Mouse (Mus musculus): ENCODE measurements around the gene Dlg3. TPM values are rescaled to one million over a fixed set of nuclear protein-coding genes. Genes with fewer than 3 reads are reported as not detected.
A peak's percentile ranks its signal among the peaks of the same experiment; 100 is the strongest.

Dlg3 gene
- polyA plus RNA-seq (2016; fragmentation: Nextera tagmentation; extraction: Ambion mirVana) = 14.1 and 14.4 TPM in 2 replicates

DNA sequence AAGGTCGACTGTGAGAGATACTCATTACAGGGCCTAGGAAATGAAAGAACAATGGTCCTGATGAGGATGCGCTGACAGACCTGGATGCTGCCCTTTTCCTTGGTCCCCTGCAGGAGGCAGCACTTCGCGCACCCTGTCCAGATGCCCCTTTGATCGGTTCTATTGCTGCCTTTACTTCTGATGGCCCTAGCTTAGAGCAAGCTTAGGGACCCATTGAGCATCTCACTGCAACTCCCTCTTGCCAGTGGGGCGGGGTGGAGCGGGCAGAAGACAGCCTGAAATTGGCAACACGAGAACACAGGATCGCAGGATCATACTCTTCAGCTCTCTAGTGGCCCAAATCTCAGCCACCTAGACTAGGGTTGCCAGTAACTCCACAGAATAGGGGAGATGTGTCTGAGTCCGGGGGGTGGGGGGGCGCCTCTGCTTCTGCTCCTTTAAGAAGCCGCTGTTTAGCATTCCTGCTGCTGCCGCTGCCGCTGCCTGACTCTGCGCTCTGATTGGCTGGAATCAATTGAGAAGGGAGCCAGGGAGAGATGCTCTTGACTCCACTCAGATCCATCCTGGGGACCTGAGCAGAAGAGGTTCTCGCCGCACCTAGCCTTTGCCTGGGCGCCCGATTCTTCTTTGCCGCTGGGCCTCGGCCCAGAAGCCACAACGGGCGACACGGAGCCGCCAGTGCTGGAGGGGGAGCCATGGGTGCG is at the start of gene Dlg3:
Gene Dlg3, plus strand, starts transcription at position 542 of the 704 bp plus-strand sequence.
- WGBS = 14% methylated on average over 26 of the region's 26 CpGs
- peak within 1 kb of the TSS; percentile 24; the same call in 1 of the 2 replicates for H3K27ac ChIP-seq (replicated peaks)
- peak; percentile 69 for DNase-seq (ENCODE audit: low spot score)
- H3K9me3 ChIP-seq = no peaks in the 10 kb centered on the region
- H3K4me1 ChIP-seq = peaks cover 9% of the 10 kb centered on the region
- peaks cover 54% of the 10 kb centered on the region for H3K27me3 ChIP-seq (replicated peaks; ENCODE audit: low read depth, poor library complexity, severe bottlenecking)
- no peaks in the 10 kb centered on the region for H3K36me3 ChIP-seq (replicated peaks)
- H3K4me3 ChIP-seq = peak within 1 kb of the TSS; percentile 66

GRCm38 (mm10) chrX:100728947-100729346 is 38.6 kb upstream of the Dlg3 start:
- Histone ChIP-seq H3K4me3 (no peak overlapping the region), H3K9me3 (no peaks in the 10 kb centered on the region), H3K36me3 (replicated peaks) (peaks cover 35% of the 10 kb centered on the region), H3K27ac (replicated peaks) (no peak overlapping the region), H3K27me3 (replicated peaks; ENCODE audit: low read depth, poor library complexity, severe bottlenecking) (peaks cover 96% of the 10 kb centered on the region), H3K4me1 (peaks cover 23% of the 10 kb centered on the region)
- 43% methylated on average over 1 of the region's 1 CpGs for WGBS
- no peak for DNase-seq (ENCODE audit: low spot score)

DNA sequence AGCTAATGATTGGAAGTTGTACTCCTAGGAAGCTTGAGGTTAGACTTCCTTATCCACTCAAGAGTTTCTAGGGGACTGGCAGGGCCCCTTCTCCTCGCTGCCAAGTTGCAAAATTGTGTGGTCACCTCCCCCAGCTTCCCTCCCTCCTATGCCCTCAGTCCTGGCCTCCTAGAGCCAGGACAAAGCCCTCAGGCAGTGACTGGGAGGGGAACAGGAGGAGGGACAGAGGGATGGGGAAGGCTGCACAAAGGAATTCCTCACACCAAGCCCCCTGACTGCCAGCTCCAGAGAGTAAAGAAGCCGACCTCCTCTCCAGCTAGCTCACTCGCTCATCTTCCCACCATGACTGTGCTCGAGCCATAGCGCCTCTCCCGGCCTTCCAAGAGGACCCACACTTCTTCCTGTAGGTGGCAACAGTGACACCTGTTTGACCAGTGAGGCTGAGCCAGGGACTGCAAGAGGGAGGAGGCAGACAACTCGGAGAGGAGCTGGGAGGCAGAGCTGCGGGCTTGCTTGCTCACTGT is 37.8 kb upstream of the Dlg3 start, which contains the start of gene Gdpd2:
Gene Gdpd2, plus strand, starts transcription at position 209 of the 524 bp plus-strand sequence.
- peak; percentile 62 for DNase-seq (ENCODE audit: low spot score)
- 17% methylated on average over 8 of the region's 8 CpGs for WGBS
- Histone ChIP-seq H3K27ac (replicated peaks) (peak within 1 kb of the TSS; percentile 44; the same call in 1 of the 2 replicates), H3K36me3 (replicated peaks) (peaks cover 29% of the 10 kb centered on the region), H3K4me3 (peak within 1 kb of the TSS; percentile 44), H3K9me3 (no peaks in the 10 kb centered on the region), H3K27me3 (replicated peaks; ENCODE audit: low read depth, poor library complexity, severe bottlenecking) (peaks cover 98% of the 10 kb centered on the region), H3K4me1 (peaks cover 23% of the 10 kb centered on the region)

- peaks cover 24% of the 10 kb centered on the region for H3K36me3 ChIP-seq (replicated peaks)
- no peak for DNase-seq (ENCODE audit: low spot score)
- H3K4me1 ChIP-seq = peaks cover 23% of the 10 kb centered on the region
- WGBS = 40% methylated on average over 8 of the region's 8 CpGs
- peak overlapping the region; percentile 44 for H3K4me3 ChIP-seq
- peak overlapping the region; percentile 44; the same call in 1 of the 2 replicates for H3K27ac ChIP-seq (replicated peaks)
- no peaks in the 10 kb centered on the region for H3K9me3 ChIP-seq
- peaks cover 97% of the 10 kb centered on the region for H3K27me3 ChIP-seq (replicated peaks; ENCODE audit: low read depth, poor library complexity, severe bottlenecking)
These were observed 37.3 kb upstream of the Dlg3 start for GRCm38 (mm10) chrX:100730266-100730665.

GRCm38 (mm10) chrX:100734359-100734758 is 33.2 kb upstream of the Dlg3 start:
- Histone ChIP-seq H3K27ac (replicated peaks) (no peak overlapping the region), H3K4me3 (no peak overlapping the region), H3K4me1 (peaks cover 21% of the 10 kb centered on the region), H3K27me3 (replicated peaks; ENCODE audit: low read depth, poor library complexity, severe bottlenecking) (peaks cover 97% of the 10 kb centered on the region), H3K36me3 (replicated peaks) (no peaks in the 10 kb centered on the region), H3K9me3 (no peaks in the 10 kb centered on the region)
- WGBS = 75% methylated on average over 7 of the region's 7 CpGs
- no peak for DNase-seq (ENCODE audit: low spot score)

DNA sequence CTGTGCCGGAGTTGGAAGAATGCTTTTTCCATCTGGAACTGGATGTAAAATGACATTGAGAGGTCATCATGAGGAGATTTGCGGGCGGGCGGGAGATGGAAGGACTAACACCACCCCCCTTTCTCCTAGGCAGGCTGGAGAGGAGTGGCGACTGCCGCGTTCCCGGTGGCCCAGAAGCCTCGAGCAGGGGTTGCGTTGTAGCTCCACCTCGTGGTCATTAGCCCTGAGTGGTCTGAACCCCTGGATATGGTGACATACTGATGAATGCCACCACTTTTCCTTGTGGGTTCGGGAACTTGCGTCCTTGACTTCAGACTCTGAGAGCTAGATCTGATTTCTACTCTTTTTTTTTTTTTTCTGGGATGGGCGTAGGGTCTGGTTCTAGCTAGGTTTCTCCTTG is 28.6 kb upstream of the Dlg3 start:
- DNase-seq (ENCODE audit: low spot score) = peak; percentile 64
- Histone ChIP-seq H3K27me3 (replicated peaks; ENCODE audit: low read depth, poor library complexity, severe bottlenecking) (peaks cover 78% of the 10 kb centered on the region), H3K36me3 (replicated peaks) (no peaks in the 10 kb centered on the region), H3K9me3 (no peaks in the 10 kb centered on the region), H3K27ac (replicated peaks) (no peak overlapping the region), H3K4me1 (no peaks in the 10 kb centered on the region; the same call in 1 of the 2 replicates), H3K4me3 (peak overlapping the region; percentile 48)
- WGBS = 23% methylated on average over 14 of the region's 14 CpGs

DNA sequence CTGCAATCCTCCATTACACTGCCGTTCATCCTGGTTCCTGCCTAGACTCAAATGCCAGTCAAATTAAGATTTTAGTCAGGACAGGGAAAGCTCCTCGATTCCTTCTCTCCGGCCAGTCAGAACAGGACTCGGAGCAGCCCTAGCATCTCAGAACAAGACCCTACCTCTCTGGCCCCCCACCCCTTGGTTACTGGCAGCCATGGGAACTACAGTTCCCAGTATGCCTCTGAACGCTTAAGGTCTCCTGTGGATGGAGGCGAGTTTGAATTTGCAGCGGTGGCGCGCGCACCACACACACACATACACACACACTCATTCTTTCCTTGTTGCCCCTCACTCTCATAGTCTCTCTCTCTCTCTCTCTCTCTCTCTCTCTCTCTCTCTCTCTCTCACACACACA is 28.1 kb upstream of the Dlg3 start:
- Histone ChIP-seq H3K4me3 (peak overlapping the region; percentile 48), H3K4me1 (no peaks in the 10 kb centered on the region; the same call in 1 of the 2 replicates), H3K27me3 (replicated peaks; ENCODE audit: low read depth, poor library complexity, severe bottlenecking) (peaks cover 73% of the 10 kb centered on the region), H3K27ac (replicated peaks) (no peak overlapping the region), H3K9me3 (no peaks in the 10 kb centered on the region), H3K36me3 (replicated peaks) (no peaks in the 10 kb centered on the region)
- DNase-seq (ENCODE audit: low spot score) = peak; percentile 41
- 31% methylated on average over 10 of the region's 10 CpGs for WGBS

DNA sequence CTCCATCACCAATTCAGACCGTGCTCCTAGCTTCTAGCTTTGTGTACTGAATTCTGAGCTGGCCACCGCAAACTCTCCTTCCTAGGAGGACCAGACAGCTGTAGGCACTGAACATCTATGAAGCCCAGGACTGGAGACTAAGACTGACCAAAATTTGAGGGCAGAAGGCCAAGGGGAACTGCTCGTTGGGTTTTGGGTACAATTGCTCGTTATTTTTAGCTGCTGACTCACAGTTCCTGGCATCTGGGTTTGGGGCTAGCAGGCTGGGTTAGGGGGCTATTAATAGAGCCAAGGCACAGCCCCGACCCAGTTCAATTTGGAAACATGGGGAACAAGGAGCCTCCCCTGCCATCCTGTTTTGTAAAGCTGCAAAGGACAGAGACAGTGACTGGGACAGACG is 26.7 kb upstream of the Dlg3 start:
- peaks cover 62% of the 10 kb centered on the region for H3K27me3 ChIP-seq (replicated peaks; ENCODE audit: low read depth, poor library complexity, severe bottlenecking)
- no peak overlapping the region for H3K4me3 ChIP-seq
- no peaks in the 10 kb centered on the region for H3K36me3 ChIP-seq (replicated peaks)
- WGBS = 61% methylated on average over 6 of the region's 6 CpGs
- H3K4me1 ChIP-seq = no peaks in the 10 kb centered on the region; the same call in 1 of the 2 replicates
- no peak for DNase-seq (ENCODE audit: low spot score)
- H3K9me3 ChIP-seq = no peaks in the 10 kb centered on the region
- H3K27ac ChIP-seq (replicated peaks) = no peak overlapping the region

- no peaks in the 10 kb centered on the region for H3K9me3 ChIP-seq
- peak; percentile 79 for DNase-seq (ENCODE audit: low spot score)
- no peaks in the 10 kb centered on the region for H3K36me3 ChIP-seq (replicated peaks)
- H3K27me3 ChIP-seq (replicated peaks; ENCODE audit: low read depth, poor library complexity, severe bottlenecking) = peaks cover 50% of the 10 kb centered on the region
- no peak overlapping the region for H3K4me3 ChIP-seq
- H3K4me1 ChIP-seq = no peaks in the 10 kb centered on the region; the same call in 1 of the 2 replicates
- H3K27ac ChIP-seq (replicated peaks) = no peak overlapping the region
- 13% methylated on average over 10 of the region's 10 CpGs for WGBS
These were observed 25.6 kb upstream of the Dlg3 start for GRCm38 (mm10) chrX:100741940-100742339.

DNA sequence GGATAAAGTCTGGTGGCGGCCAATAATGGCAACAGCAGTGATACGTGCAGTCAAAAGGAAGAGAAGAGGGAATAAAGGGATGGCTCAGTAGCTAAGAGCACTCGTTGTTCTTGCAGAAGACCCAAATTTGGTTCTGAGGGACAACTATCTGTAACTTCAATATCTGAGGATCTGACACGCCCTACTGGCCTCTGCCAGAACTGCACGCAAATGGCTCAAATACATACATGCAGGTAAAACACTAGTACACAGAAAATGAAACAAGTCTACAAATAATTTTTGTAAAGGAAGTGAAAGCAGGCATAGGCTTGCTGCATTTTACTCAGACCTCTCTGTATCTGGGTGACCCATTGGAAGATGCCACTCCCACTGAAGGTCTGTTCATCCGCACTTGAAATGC is 1.7 kb upstream of the Dlg3 start:
- 82% methylated on average over 6 of the region's 6 CpGs for WGBS
- no peak overlapping the region for H3K4me3 ChIP-seq

DNA sequence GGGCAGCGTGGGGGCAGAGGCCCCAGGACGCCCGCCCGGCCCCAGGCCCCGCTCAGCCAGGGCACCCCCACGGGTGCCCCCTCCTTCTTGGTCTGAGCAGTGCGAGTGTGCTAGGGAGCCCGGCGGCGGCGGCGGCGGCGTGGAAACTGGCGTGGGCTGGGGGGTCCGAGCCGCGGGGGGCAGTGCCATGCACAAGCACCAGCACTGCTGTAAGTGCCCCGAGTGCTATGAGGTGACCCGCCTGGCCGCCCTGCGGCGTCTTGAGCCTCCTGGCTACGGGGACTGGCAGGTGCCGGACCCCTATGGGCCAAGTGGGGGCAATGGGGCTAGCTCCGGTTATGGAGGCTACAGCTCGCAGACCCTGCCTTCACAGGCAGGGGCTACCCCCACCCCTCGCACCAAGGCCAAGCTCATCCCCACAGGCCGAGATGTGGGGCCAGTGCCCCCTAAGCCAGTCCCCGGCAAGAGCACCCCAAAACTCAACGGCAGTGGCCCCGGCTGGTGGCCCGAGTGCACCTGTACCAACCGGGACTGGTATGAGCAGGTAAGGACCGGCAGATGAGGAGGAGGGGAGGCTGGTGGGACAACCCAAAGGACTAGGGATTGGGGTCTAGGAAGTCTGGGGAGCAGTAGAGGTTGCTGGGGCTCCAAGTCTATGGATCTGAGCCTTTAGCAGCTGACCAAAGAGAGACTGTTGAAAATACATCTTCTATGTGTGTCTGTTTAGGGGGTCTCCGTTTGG is 534 bp downstream of the Dlg3 start:
- no peaks in the 10 kb centered on the region for H3K36me3 ChIP-seq (replicated peaks)
- H3K27me3 ChIP-seq (replicated peaks; ENCODE audit: low read depth, poor library complexity, severe bottlenecking) = peaks cover 59% of the 10 kb centered on the region
- peak overlapping the region; percentile 24; the same call in 1 of the 2 replicates for H3K27ac ChIP-seq (replicated peaks)
- WGBS = 39% methylated on average over 36 of the region's 36 CpGs
- H3K9me3 ChIP-seq = no peaks in the 10 kb centered on the region
- peaks cover 9% of the 10 kb centered on the region for H3K4me1 ChIP-seq
- no peak for DNase-seq (ENCODE audit: low spot score)
- peak overlapping the region; percentile 66 for H3K4me3 ChIP-seq

More for the DNA sequence above, 1.7 kb upstream of the Dlg3 start:
- Histone ChIP-seq H3K9me3 (no peaks in the 10 kb centered on the region), H3K27ac (replicated peaks) (no peak overlapping the region), H3K27me3 (replicated peaks; ENCODE audit: low read depth, poor library complexity, severe bottlenecking) (peaks cover 44% of the 10 kb centered on the region), H3K36me3 (replicated peaks) (no peaks in the 10 kb centered on the region), H3K4me1 (peaks cover 9% of the 10 kb centered on the region)
- peak; percentile 11 for DNase-seq (ENCODE audit: low spot score)

DNA sequence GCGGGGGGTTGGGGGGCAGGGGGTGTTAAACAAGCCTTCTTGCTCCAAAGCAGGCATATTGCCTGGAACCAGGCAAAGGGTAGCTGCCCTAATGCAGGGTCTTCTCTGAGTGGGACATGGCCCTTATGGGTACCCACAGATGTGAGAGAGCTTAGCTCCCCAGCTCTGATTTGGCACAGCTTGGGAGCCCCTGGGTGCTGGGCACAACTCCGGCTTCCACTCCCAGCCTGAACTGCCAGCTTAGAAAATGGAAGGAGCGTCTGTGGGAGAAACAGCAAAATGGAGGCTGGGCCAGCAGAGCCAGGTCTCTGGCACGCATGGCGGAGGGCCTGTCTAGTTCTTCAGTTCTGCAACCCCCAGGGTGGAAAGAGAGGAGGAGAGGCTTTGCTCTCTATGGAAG is 1.8 kb downstream of the Dlg3 start:
- Histone ChIP-seq H3K4me1 (peaks cover 9% of the 10 kb centered on the region), H3K27me3 (replicated peaks; ENCODE audit: low read depth, poor library complexity, severe bottlenecking) (peaks cover 62% of the 10 kb centered on the region)

More for the DNA sequence above, 1.8 kb downstream of the Dlg3 start:
- Histone ChIP-seq H3K9me3 (no peaks in the 10 kb centered on the region), H3K27ac (replicated peaks) (no peak overlapping the region), H3K4me3 (no peak overlapping the region), H3K36me3 (replicated peaks) (no peaks in the 10 kb centered on the region)
- WGBS = 85% methylated on average over 5 of the region's 5 CpGs
- DNase-seq (ENCODE audit: low spot score) = no peak
